Mouse (Mus musculus): Measurements from ENCODE around the gene Gm31371. TPM values are rescaled to one million over a fixed set of nuclear protein-coding genes. Genes with fewer than 3 reads are reported as not detected.

The Gm31371 gene
- polyA plus RNA-seq, 1 experiment from 2014 or later = not detected

Other genes with a start within 250 kb of the Gm31371 start
- not detected in 2 replicates for gene 4930467E23Rik, start 173.8 kb upstream of the Gm31371 start, polyA plus RNA-seq (2015; fragmentation: Nextera tagmentation; extraction: Ambion mirVana)

Measured in liver, postnatal 0 days (tissue).